Mouse (Mus musculus) embryonic stem cell, embryonic (primary cell): ENCODE measurements at regions not wholly inside any gene's neighbourhood (a gene's known extent, or its start where the extent isn't known, plus 50 kb on each side); places are given as distances from the start of the nearest gene placed in this dataset.

Source experiments
- CTCF ChIA-PET, 4 experiments: fragments of 300-600 bp in 2 of 4; fragments of 350-600 bp in 2 of 4; sonication (Branson Sonifier 250); formaldehyde crosslinking; loops; one replicate each; lab custom pipeline; 2022; ENCODE audit warnings: inconsistent platforms in 2 of 4; lab: Charles Lee
- POLR2A ChIA-PET, 4 experiments: fragments of 300-600 bp in 2 of 4; fragments of 350-600 bp in 2 of 4; sonication (Branson Sonifier 250); formaldehyde crosslinking; loops; one replicate each; lab custom pipeline; 2022; ENCODE audit warnings: antibody characterized with exemption in 4 of 4, inconsistent platforms in 1 of 4; lab: Charles Lee

GRCm38 (mm10) chr8:46898697-46899445 is 87.8 kb upstream of the Enpp6 start:
- POLR2A ChIA-PET = interaction anchor here in 1 of 4 experiments (0.6 kb wide), 1 partner anchor 16 kb away, joined by 3 read pairs; no protein-coding TSS in a partner anchor

GRCm38 (mm10) chr8:46900826-46901225 is 85.9 kb upstream of the Enpp6 start:
- CTCF ChIA-PET = no interaction called here
- POLR2A ChIA-PET = interaction anchor here in 2 of 4 experiments (0.6 kb wide), 2 partner anchors 19 to 317 kb away, joined by 3 read pairs; no protein-coding TSS in a partner anchor

More at GRCm38 (mm10) chr8:46898697-46899445, 87.8 kb upstream of the Enpp6 start:
- CTCF ChIA-PET = no interaction called here

- ChIA-PET CTCF (no interaction called here), POLR2A (no interaction called here)
Measured at GRCm38 (mm10) chr8:46904731-46905130, 82.0 kb upstream of the Enpp6 start.

- POLR2A ChIA-PET = no interaction called here
Measured at GRCm38 (mm10) chr8:46907390-46907789, 79.3 kb upstream of the Enpp6 start.

GRCm38 (mm10) chr8:46908186-46908585 is 78.5 kb upstream of the Enpp6 start:
- ChIA-PET CTCF (interaction anchor here in 1 of 4 experiments (0.6 kb wide), 2 partner anchors 255 to 1115 kb away, joined by 3 read pairs; no protein-coding TSS in a partner anchor), POLR2A (no interaction called here)

More at GRCm38 (mm10) chr8:46907390-46907789, 79.3 kb upstream of the Enpp6 start:
- CTCF ChIA-PET = no interaction called here

- ChIA-PET POLR2A (no interaction called here), CTCF (no interaction called here)
Measured at GRCm38 (mm10) chr8:46913956-46914355, 72.7 kb upstream of the Enpp6 start.

GRCm38 (mm10) chr8:46920071-46920470 is 66.6 kb upstream of the Enpp6 start:
- CTCF ChIA-PET = no interaction called here
- POLR2A ChIA-PET = no interaction called here

- POLR2A ChIA-PET = no interaction called here
- CTCF ChIA-PET = interaction anchor here in 1 of 4 experiments (0.6 kb wide), 1 partner anchor 1211 kb away, joined by 5 read pairs; no protein-coding TSS in a partner anchor
Measured at GRCm38 (mm10) chr8:46921075-46921474, 65.6 kb upstream of the Enpp6 start.

- ChIA-PET CTCF (no interaction called here), POLR2A (no interaction called here)
Measured at GRCm38 (mm10) chr8:46921585-46921984, 65.1 kb upstream of the Enpp6 start.

- ChIA-PET POLR2A (interaction anchor here in 1 of 4 experiments (1.0 kb wide), 1 partner anchor 308 kb away, joined by 4 read pairs; the partner anchor contains the start of genes Casp3 and Primpol), CTCF (interaction anchor here in 1 of 4 experiments (0.5 kb wide), 1 partner anchor 44 kb away, joined by 9 read pairs; no protein-coding TSS in a partner anchor)
Measured at GRCm38 (mm10) chr8:46924787-46925548, 61.7 kb upstream of the Enpp6 start.

- CTCF ChIA-PET = no interaction called here
Measured at GRCm38 (mm10) chr8:46928718-46929117, 58.0 kb upstream of the Enpp6 start.

GRCm38 (mm10) chr8:46929678-46930077 is 57.0 kb upstream of the Enpp6 start:
- POLR2A ChIA-PET = interaction anchor here in 2 of 4 experiments (0.6 to 0.9 kb wide), 2 partner anchors 18 to 406 kb away, joined by 3 to 4 read pairs; no protein-coding TSS in a partner anchor
- CTCF ChIA-PET = no interaction called here

More at GRCm38 (mm10) chr8:46928718-46929117, 58.0 kb upstream of the Enpp6 start:
- POLR2A ChIA-PET = interaction anchor here in 1 of 4 experiments (0.9 kb wide), 1 partner anchor 407 kb away, joined by 4 read pairs; no protein-coding TSS in a partner anchor

GRCm38 (mm10) chr8:46931267-46931666 is 55.4 kb upstream of the Enpp6 start:
- POLR2A ChIA-PET = no interaction called here
- CTCF ChIA-PET = no interaction called here

- POLR2A ChIA-PET = interaction anchor here in 1 of 4 experiments (0.6 kb wide), 1 partner anchor 526 kb away, joined by 3 read pairs; no protein-coding TSS in a partner anchor
- CTCF ChIA-PET = no interaction called here
Measured at GRCm38 (mm10) chr8:46933256-46933655, 53.4 kb upstream of the Enpp6 start.

- ChIA-PET POLR2A (interaction anchor here in 1 of 4 experiments (0.8 kb wide), 1 partner anchor 171 kb away, joined by 3 read pairs; no protein-coding TSS in a partner anchor), CTCF (no interaction called here)
Measured at GRCm38 (mm10) chr8:46934254-46934653, 52.4 kb upstream of the Enpp6 start.

GRCm38 (mm10) chr8:46934898-46935297 is 51.8 kb upstream of the Enpp6 start:
- CTCF ChIA-PET = interaction anchor here in 1 of 4 experiments (0.5 kb wide), 1 partner anchor 440 kb away, joined by 4 read pairs; no protein-coding TSS in a partner anchor
- POLR2A ChIA-PET = no interaction called here

- ChIA-PET CTCF (interaction anchor here in 1 of 4 experiments (0.5 to 0.7 kb wide), 2 partner anchors 10 to 323 kb away, joined by 4 to 7 read pairs; no protein-coding TSS in a partner anchor), POLR2A (interaction anchor here in 1 of 4 experiments (0.7 to 0.8 kb wide), 2 partner anchors 218 to 644 kb away, joined by 3 to 4 read pairs; no protein-coding TSS in a partner anchor)
Measured at GRCm38 (mm10) chr8:46936039-46936438, 50.6 kb upstream of the Enpp6 start.
